Mouse (Mus musculus): ENCODE measurements around the gene Prpsap1.

- no peak for TF ChIP-seq CTCF (IDR thresholded peaks at IDR 0.05; ENCODE audit: low read depth)
- TF ChIP-seq EP300 (IDR thresholded peaks at IDR 0.05; ENCODE audit: low read depth) = no peak
These were observed 14.7 kb upstream of the Prpsap1 start for GRCm38 (mm10) chr11:116508689-116509088.
